Mouse (Mus musculus) urinary bladder, postnatal 25 days (tissue): Measurements from ENCODE around the gene Parp8.

Experiments
- DNase-seq: peaks from one replicate; pipeline ENCODE4 v3.0.0; 2022; ENCODE audit warnings: low spot score

The Parp8 gene

GRCm38 (mm10) chr13:117018676-117019075 lies 6.7 kb downstream of the Parp8 start:
- no peak for DNase-seq

- no peak for DNase-seq
Observed at GRCm38 (mm10) chr13:117013516-117013915, 11.8 kb downstream of the Parp8 start.

GRCm38 (mm10) chr13:117012031-117012430 lies 13.3 kb downstream of the Parp8 start:
- DNase-seq = no peak

- DNase-seq = no peak
Observed at GRCm38 (mm10) chr13:117010143-117010542, 15.2 kb downstream of the Parp8 start.

GRCm38 (mm10) chr13:117008021-117009015 lies 17.0 kb downstream of the Parp8 start:
- no peak for DNase-seq

- DNase-seq = no peak
Observed at GRCm38 (mm10) chr13:117007566-117007965, 17.8 kb downstream of the Parp8 start.

GRCm38 (mm10) chr13:117006638-117007037 lies 18.7 kb downstream of the Parp8 start:
- no peak for DNase-seq

GRCm38 (mm10) chr13:117000493-117000892 lies 24.8 kb downstream of the Parp8 start:
- DNase-seq = no peak

- DNase-seq = no peak
Observed at GRCm38 (mm10) chr13:116991560-116991959, 33.8 kb downstream of the Parp8 start.

- DNase-seq = no peak
Observed at GRCm38 (mm10) chr13:116990327-116990726, 35.0 kb downstream of the Parp8 start.

GRCm38 (mm10) chr13:116988706-116989105 lies 36.6 kb downstream of the Parp8 start:
- no peak for DNase-seq

GRCm38 (mm10) chr13:116988208-116988607 lies 37.1 kb downstream of the Parp8 start:
- no peak for DNase-seq

GRCm38 (mm10) chr13:116987284-116987683 lies 38.1 kb downstream of the Parp8 start:
- DNase-seq = no peak

GRCm38 (mm10) chr13:116986658-116987057 lies 38.7 kb downstream of the Parp8 start:
- no peak for DNase-seq

- DNase-seq = no peak
Observed at GRCm38 (mm10) chr13:116974081-116974860, 51.1 kb downstream of the Parp8 start.

GRCm38 (mm10) chr13:116973491-116973890 lies 51.8 kb downstream of the Parp8 start:
- no peak for DNase-seq

- DNase-seq = no peak
Observed at GRCm38 (mm10) chr13:116972036-116972611, 53.2 kb downstream of the Parp8 start.

GRCm38 (mm10) chr13:116970706-116971428 lies 54.5 kb downstream of the Parp8 start:
- DNase-seq = no peak

- no peak for DNase-seq
Observed at GRCm38 (mm10) chr13:116969650-116970049, 55.7 kb downstream of the Parp8 start.

- no peak for DNase-seq
Observed at GRCm38 (mm10) chr13:116968906-116969305, 56.4 kb downstream of the Parp8 start.

- DNase-seq = no peak
Observed at GRCm38 (mm10) chr13:116967459-116967858, 57.9 kb downstream of the Parp8 start.
